Mouse (Mus musculus) stomach, embryonic 14.5 days (tissue): Measurements from ENCODE around the gene Psd4. TPM values are rescaled to one million over a fixed set of nuclear protein-coding genes. Genes with fewer than 3 reads are reported as not detected.

Experiments used
- ATAC-seq: fragments of 200-750 bp; cut with Nextera tagmentation; 2 replicates; pipeline ENCODE4 v1.8.0; 2017; ENCODE audit warnings: low read depth, moderate TSS enrichment; ENCODE audit not compliant: insufficient number of reproducible peaks, insufficient read depth, low FRiP score
- H3K27ac ChIP-seq: fragments of 300-500 bp; sonication (generic); 2 replicates; pipeline ENCODE4 v1.5.1; 2014; ENCODE audit warnings: mild to moderate bottlenecking, low read length, moderate library complexity, mixed read lengths
- H3K27me3 ChIP-seq: fragments of 300-500 bp; sonication (generic); 2 replicates; pipeline ENCODE4 v1.6.1; 2014; ENCODE audit warnings: low read length, control low read depth, mixed read lengths; ENCODE audit not compliant: control insufficient read depth, insufficient read depth
- H3K36me3 ChIP-seq: fragments of 300-500 bp; sonication (generic); 2 replicates; pipeline ENCODE4 v1.6.1; 2014; ENCODE audit warnings: mild to moderate bottlenecking, control low read depth, low read length, moderate library complexity, mixed read lengths; ENCODE audit not compliant: control insufficient read depth, insufficient read depth
- H3K4me1 ChIP-seq: fragments of 300-500 bp; sonication (generic); 2 replicates; pipeline ENCODE4 v1.6.1; 2014; ENCODE audit warnings: low read length, control low read depth, mixed read lengths; ENCODE audit not compliant: control insufficient read depth, insufficient read depth
- H3K4me2 ChIP-seq: fragments of 300-500 bp; sonication (generic); replicated peaks from 2 replicates; pipeline ENCODE4 v1.6.1; 2014; ENCODE audit warnings: low read depth, low read length, control low read depth
- H3K4me3 ChIP-seq: fragments of 300-500 bp; sonication (generic); 2 replicates; pipeline ENCODE4 v1.5.1; 2014; ENCODE audit warnings: low read depth, low read length, control low read depth
- H3K9ac ChIP-seq: fragments of 300-500 bp; sonication (generic); replicated peaks from 2 replicates; pipeline ENCODE4 v1.6.1; 2014; ENCODE audit warnings: low read depth, mild to moderate bottlenecking, control low read depth, low read length, moderate library complexity, mixed read lengths
- H3K9me3 ChIP-seq: fragments of 300-500 bp; sonication (generic); 2 replicates; pipeline ENCODE4 v1.6.1; 2016; ENCODE audit warnings: low read depth, low read length, control low read depth; ENCODE audit not compliant: control insufficient read depth
- WGBS: fragments of 180-500 bp; shearing (Covaris S2); extraction: QIAGEN DNeasy Blood & Tissue Kit; methylation state at CpG from one replicate; pipeline ENCODE4 v1.1.7; 2014; 5-methylcytosine and 5-hydroxymethylcytosine counted together
- polyA plus RNA-seq: library from polyadenylated mRNA; unstranded; fragments of >200 nt; fragmentation: Nextera tagmentation; extraction: Ambion mirVana; gene quantifications from 2 replicates; pipeline ENCODE4 v1.2.1, GENCODE M21; 2014

Psd4 gene
- polyA plus RNA-seq, 1 experiment from 2014 or later: 3.4 TPM

DNA sequence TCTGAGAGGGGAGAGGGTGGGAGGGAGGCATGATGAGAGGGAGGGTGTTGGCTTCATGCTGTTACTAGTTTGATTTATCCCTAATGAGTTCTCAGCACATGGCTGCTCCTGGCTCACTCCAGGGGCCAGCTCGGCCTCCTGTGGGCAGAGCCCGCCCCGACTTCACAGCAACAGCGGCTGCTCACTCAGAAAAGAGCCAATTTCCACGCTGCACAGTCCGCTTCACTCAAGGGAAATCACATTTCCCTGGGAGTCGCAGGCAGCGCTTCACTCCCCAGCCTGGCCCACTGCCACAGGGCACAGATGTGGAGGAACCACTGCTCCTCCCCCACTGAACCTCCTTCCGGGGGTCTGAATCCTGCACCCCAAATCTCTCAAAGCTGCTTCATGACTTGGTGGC lies 49.3 kb downstream of the Psd4 start:
- 8% methylated on average over 9 of the region's 9 CpGs for WGBS
- H3K9ac ChIP-seq: no peak overlapping the region
- H3K27ac ChIP-seq: no peak overlapping the region
- peaks cover 13% of the 10 kb centered on the region for H3K4me1 ChIP-seq
- ATAC-seq: peak; percentile 51; the same call in 1 of the 2 replicates
- no peak overlapping the region for H3K4me3 ChIP-seq
- no peaks in the 10 kb centered on the region for H3K27me3 ChIP-seq
- no peak overlapping the region for H3K4me2 ChIP-seq
- no peaks in the 10 kb centered on the region for H3K36me3 ChIP-seq
- H3K9me3 ChIP-seq: no peaks in the 10 kb centered on the region

DNA sequence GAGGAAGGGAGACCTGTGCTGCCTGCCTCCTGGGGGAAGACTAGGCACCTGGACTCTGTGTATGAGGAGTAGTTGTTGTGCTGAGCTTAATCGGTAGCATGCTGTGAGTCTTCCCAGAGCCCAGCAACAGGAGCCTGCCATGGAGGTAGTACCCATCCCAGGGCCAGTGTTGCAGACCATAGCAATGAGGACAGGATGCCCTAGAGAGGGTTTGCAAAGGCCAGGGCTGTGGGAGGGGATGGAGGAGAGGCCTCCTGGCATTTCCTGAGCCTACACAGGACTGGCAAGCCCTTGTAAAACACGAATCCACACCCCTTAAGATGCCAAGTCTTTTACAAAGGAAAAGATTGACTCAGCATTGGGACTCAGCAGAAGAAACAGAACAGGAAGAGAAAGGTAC lies 49.7 kb downstream of the Psd4 start:
- 18% methylated on average over 2 of the region's 2 CpGs for WGBS
- no peak for ATAC-seq
- Histone ChIP-seq H3K4me1 (peaks cover 13% of the 10 kb centered on the region), H3K4me3 (no peak overlapping the region), H3K9me3 (no peaks in the 10 kb centered on the region), H3K9ac (no peak overlapping the region), H3K27me3 (no peaks in the 10 kb centered on the region), H3K27ac (no peak overlapping the region), H3K4me2 (no peak overlapping the region), H3K36me3 (no peaks in the 10 kb centered on the region)

DNA sequence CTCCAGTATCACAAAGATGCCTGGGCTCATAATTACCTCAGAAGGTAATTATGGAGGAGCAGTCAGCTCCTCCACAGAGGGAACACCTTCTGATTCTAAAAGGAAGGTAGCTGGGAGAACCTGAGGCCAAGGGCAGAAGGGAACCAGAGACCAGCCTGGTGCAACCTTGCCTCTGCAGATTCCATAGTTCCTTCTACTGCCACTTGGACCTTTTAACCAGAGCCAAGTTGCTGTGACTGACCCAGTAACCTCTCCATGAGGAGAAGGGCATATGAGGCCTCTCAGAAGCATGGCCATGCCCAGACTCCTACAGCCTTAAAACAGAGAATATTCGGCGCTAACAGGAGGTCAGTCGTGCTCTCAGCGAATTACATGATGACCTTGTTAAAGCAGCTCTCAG lies 50.2 kb downstream of the Psd4 start:
- WGBS: 83% methylated on average over 4 of the region's 4 CpGs
- no peak overlapping the region for H3K27ac ChIP-seq
- ATAC-seq: no peak

DNA sequence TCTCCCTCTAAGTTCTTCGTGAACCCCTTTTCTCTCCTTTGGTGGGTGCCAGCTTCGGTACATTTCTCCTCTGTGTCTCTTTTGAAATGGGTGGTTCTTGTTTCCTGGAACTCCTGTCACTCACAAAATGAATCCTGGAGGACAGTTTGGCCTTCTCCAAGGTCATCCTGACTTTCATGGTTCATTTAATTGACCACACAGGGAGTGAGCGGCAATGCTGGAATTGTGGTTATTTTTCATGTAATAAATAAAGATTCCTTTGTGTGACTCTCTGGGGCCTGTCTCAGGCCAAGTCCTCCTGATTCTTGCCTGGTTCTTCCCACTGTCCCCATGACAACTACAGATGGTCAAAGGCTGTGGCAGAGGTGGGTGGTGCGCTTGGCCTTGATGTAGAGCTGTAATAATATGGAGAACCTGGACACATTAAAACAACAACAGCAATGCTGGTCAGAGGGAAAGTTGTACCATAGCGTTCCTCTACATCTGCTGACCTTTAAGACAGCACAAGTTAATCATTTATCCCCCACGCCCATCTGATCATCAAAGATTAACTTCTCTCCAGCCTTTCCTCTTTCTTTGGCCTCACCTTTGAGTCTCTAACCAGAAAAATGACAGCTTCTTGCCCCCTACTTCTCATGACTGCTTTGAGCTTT lies 54.0 kb downstream of the Psd4 start:
- peaks cover 4% of the 10 kb centered on the region; the same call in 1 of the 2 replicates for H3K4me1 ChIP-seq
- no peak overlapping the region for H3K9ac ChIP-seq
- no peak overlapping the region for H3K27ac ChIP-seq
- ATAC-seq: no peak
- no peak overlapping the region for H3K4me2 ChIP-seq
- WGBS: 88% methylated on average over 6 of the region's 6 CpGs
- no peaks in the 10 kb centered on the region for H3K9me3 ChIP-seq
- H3K4me3 ChIP-seq: no peak overlapping the region
- no peaks in the 10 kb centered on the region for H3K27me3 ChIP-seq
- H3K36me3 ChIP-seq: no peaks in the 10 kb centered on the region

More for the DNA sequence above, 50.2 kb downstream of the Psd4 start:
- no peaks in the 10 kb centered on the region for H3K9me3 ChIP-seq
- H3K27me3 ChIP-seq: no peaks in the 10 kb centered on the region
- H3K36me3 ChIP-seq: no peaks in the 10 kb centered on the region
- H3K4me1 ChIP-seq: peaks cover 13% of the 10 kb centered on the region
- H3K4me2 ChIP-seq: no peak overlapping the region
- H3K4me3 ChIP-seq: no peak overlapping the region
- H3K9ac ChIP-seq: no peak overlapping the region

DNA sequence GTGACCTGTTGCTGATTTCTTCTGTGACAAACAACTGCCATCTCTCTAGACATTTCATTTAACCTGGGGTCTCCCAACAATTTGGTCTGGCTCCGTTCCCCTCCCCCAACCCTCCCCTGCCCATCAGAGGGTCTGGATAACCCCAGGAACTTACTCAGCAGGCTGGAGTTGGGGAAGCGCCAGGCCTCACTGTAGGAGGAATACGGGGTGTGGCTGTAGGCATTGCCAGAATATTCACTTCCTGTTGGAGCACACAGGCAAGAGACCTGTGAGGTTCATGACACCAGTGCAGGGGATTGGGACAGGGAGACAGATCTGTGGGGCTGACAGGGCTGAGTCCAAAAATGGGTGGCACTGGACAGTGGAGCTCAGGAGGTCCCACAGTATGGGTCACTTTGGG lies 55.4 kb downstream of the Psd4 start:
- H3K9ac ChIP-seq: no peak overlapping the region
- no peak overlapping the region for H3K4me2 ChIP-seq
- no peaks in the 10 kb centered on the region for H3K27me3 ChIP-seq
- H3K27ac ChIP-seq: no peak overlapping the region
- H3K4me3 ChIP-seq: no peak overlapping the region
- peak; percentile 46; the same call in 1 of the 2 replicates for ATAC-seq
- no peaks in the 10 kb centered on the region for H3K4me1 ChIP-seq
- no peaks in the 10 kb centered on the region for H3K9me3 ChIP-seq
- WGBS: 74% methylated on average over 3 of the region's 3 CpGs
- no peaks in the 10 kb centered on the region for H3K36me3 ChIP-seq

DNA sequence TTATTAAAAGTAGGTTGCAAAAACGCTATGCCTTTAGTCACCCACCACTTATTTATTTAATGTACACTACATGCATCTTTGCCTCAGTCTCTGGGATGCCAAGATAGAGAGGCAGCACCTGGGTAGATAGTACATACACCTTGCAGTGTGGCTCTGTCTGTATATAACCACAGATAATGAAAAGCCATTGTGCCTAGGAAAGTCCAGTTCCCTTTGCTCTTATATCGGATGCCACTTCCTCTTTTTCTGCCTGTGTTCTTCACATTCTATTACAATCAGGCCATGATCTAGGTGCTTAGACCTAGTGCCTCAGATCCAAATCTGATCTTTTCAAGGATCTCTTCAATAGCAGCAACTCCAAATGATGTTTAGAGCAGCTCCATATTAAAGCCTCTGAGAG lies 58.2 kb downstream of the Psd4 start:
- H3K9me3 ChIP-seq: no peaks in the 10 kb centered on the region

DNA sequence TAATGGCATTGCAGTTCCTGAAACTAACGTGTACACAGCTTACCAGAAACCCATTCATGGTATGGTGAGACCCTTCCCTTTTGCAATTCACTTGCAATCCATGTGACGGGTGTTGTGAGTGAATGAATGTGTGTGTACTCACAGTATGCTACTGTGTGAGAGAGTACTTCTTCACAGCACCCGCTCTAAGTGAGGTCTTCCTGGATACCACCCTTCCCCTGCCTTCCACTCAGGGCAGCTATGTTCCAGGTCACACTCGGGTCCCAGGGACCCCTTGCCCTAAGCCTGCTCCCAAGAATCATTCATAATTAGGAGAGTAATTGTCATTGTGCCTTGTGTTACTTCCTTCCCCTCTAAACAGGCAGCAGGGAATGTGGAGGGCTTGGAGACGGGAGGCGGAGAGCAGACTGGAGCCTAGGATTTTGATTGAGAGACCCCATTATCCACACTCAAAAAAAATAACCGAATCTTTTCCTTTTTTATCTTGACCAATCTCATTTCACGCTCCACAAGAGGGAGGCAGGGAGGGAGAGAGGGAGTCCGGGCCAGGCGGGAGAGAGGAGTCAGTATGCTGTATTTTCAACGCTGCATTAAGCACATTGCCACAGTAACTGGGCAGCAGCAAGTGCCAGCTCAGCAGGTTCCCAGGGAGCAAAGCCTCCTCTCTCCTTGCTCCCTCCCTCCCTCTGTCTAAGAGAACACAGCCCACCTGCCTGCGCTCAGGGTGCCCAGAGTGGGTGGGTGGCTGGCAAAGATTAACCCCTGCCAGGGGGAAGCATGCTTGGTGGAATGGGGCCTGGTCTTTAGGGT lies 60.7 kb downstream of the Psd4 start:
- no peaks in the 10 kb centered on the region for H3K36me3 ChIP-seq
- no peak overlapping the region for H3K27ac ChIP-seq
- no peaks in the 10 kb centered on the region for H3K4me1 ChIP-seq
- 41% methylated on average over 12 of the region's 12 CpGs for WGBS
- no peak overlapping the region for H3K4me2 ChIP-seq
- no peak overlapping the region for H3K4me3 ChIP-seq
- ATAC-seq: peak; percentile 56; the same call in 1 of the 2 replicates
- H3K9me3 ChIP-seq: no peaks in the 10 kb centered on the region
- no peak overlapping the region for H3K9ac ChIP-seq
- H3K27me3 ChIP-seq: no peaks in the 10 kb centered on the region

More for the DNA sequence above, 58.2 kb downstream of the Psd4 start:
- ATAC-seq: no peak
- WGBS: 77% methylated on average over 2 of the region's 2 CpGs
- Histone ChIP-seq H3K4me1 (no peaks in the 10 kb centered on the region), H3K27me3 (no peaks in the 10 kb centered on the region), H3K9ac (no peak overlapping the region), H3K4me3 (no peak overlapping the region), H3K36me3 (no peaks in the 10 kb centered on the region), H3K4me2 (no peak overlapping the region), H3K27ac (no peak overlapping the region)

DNA sequence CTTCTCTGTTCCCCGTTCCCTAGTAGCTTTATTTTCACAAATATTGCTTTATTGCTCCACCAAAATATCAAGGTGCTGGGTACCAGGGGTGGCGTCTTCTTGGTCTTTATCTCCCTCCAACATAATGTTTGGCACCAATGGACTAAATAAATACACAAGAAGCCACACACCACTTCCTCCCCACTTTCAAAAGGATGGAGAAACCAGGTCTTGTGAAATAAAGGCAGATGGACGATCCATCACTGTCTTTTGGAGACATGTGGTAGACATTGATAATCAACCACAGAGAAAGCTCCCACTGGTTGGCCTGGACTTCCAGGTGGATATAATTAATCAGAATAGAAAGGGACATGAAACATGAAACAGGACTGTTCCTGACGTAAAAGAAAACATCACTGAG lies 62.4 kb downstream of the Psd4 start:
- 75% methylated on average over 4 of the region's 4 CpGs for WGBS
- H3K27me3 ChIP-seq: no peaks in the 10 kb centered on the region
- no peaks in the 10 kb centered on the region for H3K9me3 ChIP-seq
- no peak overlapping the region for H3K4me3 ChIP-seq
- no peak overlapping the region for H3K4me2 ChIP-seq
- no peaks in the 10 kb centered on the region for H3K4me1 ChIP-seq
- no peak overlapping the region for H3K9ac ChIP-seq
- no peak overlapping the region for H3K27ac ChIP-seq
- ATAC-seq: no peak
- H3K36me3 ChIP-seq: no peaks in the 10 kb centered on the region
